Mouse (Mus musculus): ENCODE measurements around the gene Baiap3.

Baiap3 gene

DNA sequence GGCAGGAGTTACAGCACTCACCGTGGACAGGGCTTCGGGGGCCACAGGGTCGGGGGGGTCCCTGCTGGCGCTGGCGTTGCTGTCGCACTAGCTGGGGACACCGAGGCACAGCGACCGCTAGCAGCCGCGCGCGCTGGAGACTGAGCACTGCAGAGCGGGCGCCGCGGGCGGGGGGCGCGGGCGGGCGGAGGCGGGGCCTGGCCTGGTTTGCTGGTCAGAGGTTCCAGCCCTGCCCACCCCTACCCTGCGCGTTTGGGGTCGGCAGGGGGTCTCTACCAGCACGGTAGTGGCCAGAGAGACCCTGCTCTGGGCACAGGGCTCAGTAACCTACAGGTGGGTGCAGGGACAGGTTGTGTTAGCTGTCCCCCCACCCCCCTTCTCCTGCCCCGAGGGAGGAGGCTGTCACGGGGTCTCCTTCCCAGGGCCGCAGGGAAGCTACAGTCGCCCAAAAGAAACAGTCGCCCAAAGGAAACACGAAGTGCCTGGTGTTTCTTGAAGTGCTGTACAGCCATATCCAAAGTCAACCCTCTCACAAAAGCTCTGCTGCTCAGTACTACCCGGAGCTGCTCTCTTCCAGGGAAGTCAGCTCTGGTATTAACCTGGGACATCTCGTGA lies at the start of gene Baiap3:
Baiap3 (minus strand) TSS at position 225 of the 615 bp plus-strand sequence.
- peak in 1 of 2 experiments; percentile 23 for DNase-seq

DNA sequence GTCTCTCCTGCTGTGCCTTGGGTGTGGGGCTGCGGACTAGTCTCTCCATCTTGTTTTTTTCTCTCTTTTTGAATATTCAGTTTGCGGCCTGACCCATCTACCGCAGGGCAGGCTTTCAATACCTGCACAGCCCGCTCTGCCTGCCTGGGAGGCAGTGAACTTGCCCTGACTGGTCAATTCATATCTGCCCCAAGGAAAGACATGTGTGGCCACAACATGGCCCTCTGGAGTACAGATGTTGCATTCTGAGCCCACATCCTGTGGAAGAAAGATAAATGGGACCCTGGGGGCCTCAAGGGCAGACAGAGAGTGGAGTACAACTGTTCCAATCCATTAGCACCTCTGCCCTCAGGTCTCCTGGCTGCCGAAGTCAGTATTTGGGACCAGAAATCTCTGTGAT lies 41.9 kb upstream of the Baiap3 start, which contains the start of gene Prss34:
Prss34 (plus strand) TSS at position 301 of the 400 bp plus-strand sequence.
- no peak for DNase-seq

DNA sequence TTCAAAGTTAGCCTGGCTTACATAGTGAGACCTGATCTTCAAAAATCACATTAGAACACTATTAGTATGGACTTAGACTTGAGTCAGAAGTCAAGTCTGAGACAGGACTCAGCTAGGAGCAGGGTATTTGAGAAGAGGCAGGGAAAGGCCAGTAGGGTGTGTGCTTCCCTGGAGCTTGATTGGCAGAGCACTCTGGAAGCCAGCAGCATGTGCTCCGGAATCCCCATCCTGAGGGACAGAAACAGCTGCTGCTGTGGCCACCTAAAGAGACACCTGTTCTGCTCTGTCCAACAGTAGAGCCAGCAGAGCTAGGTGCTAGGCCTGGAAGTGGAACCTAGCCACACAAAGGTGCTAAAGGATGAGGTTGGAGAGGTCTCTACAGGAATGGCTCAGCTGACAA lies 37.9 kb upstream of the Baiap3 start:
- no peak for DNase-seq

DNA sequence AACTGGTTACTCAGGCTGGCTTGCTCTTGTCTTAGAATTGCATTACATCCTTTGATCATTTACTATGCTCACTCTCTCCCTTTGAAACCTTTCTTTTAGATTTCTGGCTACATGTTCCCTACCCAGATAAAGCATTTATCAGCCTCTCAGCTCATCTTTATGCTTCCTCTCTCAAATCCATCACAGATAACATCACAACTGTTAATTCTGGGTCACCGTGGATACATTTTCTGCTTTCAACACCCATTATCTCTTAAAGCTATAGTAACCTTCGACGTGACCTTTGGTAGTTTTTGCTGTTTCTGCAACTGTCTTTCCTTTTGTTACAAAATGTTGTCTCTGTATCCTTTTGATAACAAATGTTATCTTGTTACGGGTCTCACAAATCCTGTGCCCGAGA lies 37.3 kb upstream of the Baiap3 start:
- no peak for DNase-seq

DNA sequence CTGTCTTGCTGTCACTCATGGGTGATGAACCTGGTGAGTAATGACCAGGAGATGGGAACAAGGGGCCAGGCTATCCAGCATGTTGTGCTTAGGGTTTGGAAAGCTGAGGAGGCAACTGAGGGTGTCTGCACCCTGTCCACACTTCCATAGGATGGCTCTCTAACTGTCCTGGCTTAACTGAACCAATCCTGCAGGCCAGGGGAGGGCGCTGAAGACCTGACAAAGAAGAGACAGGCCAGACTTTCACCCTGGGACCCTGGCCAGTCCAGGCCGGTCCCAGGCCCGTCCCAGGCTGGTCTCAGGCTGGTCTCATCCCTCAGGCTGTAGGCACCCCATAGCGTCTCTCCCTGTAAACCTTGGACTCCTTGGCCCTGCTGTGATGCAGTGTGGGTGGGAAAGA lies 34.2 kb upstream of the Baiap3 start:
- DNase-seq = no peak

DNA sequence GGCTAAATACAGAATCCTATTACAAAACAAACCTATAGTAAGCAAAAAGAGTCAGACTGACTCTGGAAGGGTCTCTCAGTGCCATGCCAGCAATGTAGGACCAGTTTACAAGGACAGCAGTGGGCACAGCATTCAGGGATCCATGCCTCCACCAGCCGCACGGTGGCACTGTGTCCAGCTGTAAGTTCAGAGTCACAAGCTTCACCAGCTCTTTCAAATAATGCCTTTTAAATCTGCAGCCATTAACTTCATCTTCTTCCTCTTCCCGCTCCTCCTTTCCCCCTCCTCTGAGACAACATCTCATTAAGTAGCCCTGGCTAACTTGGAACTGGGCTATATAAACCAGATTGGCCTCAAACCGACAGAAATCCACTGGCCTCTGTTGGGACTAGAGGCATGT lies 32.7 kb upstream of the Baiap3 start:
- peak; percentile 65 to 74 for DNase-seq

DNA sequence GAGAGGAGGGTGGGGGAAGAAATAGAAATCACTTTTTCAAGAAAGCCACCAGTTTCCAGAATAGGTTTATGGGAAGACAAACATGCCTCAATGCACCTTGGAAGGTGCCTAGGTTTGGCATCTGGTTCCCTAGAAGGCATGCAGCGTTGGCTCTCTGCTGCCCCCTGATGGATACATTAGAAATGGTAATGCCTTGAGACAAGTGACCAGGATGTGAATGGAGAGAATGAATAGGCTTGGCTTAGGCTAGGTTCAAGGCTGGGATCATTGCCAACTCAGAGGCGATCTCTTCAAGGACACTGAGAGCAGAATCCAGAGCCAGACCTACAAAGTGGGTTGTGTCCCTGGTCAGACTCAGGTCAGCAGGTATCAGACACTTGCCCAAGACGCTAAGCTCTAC lies 28.9 kb upstream of the Baiap3 start:
- peak; percentile 93 to 95 for DNase-seq

DNA sequence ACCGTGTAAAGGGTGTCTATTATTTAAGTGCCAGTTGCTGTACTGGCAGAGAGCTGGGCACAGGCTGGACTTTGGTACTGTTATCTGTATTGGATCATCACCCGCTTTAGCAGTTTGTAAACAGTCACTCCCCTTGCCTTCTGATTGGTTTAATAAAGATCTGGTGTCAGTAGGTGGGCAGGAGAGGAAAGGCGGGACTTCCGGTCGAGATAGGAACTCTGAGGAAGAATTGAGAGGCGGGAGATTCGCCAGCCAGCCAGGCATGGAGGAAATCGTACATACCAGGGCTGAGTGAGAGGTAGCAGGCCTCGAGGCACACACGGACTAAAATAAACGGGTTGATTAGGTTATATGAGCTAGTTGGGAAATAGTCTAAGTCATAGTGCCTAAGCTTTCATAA lies 26.0 kb upstream of the Baiap3 start:
- peak; percentile 33 to 52 for DNase-seq

DNA sequence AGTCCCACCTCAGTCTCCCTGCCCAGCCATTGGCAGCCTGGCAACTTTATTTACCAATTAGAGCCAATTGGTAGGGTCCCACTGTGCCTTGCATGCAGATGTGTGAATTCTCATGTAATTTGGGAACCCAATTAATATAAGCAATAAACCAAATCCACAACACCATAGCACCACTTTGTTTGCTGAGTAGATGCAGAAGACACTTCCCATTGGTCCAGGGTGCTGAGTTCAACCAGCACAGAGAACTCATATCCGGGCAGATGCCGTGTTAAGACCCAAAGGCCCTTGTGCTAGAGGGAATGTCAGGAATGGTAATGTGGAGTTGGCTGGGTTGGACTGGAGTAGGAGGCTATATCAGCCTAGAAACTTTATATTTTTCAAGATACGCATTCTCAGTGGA lies 19.7 kb upstream of the Baiap3 start:
- no peak for DNase-seq

DNA sequence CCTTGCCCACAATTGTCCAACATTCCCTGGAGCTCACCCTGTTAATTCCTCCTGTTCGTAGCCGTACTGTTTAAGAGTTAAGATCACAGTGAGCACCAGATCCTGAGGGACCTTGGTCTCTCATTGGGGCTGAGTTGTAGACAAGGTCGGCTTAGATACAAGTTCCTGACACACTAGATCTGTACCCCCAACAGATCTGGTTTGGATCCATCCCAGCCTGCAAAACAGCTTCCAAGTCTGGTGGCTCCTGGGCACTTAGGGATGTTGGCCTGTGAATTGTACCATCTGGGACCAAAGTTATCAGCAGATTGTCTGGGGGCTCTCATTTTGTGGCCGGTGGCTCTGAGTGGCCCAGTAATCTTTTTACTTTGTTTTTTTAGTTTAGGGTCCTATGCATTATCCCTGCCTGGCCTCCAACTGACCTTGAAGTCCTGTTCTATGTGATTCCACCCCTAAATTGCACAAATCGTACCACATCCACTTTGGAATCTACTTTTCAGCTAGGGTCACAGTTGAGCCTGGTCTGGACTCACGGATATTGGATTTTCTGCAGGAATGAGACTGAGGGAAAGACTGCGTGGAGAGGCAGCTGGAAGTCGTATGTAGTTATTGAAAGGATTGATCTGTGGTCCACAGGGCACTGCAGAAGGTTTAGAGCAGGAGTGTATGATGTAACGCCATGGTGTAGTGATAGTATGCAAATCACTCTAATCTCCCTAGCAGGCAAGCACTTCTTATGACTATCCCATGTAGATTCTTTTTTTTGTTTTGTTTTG lies 18.6 kb upstream of the Baiap3 start, which contains the start of gene Ube2i:
Ube2i (minus strand) TSS at position 52 of the 776 bp plus-strand sequence.
- DNase-seq = peak; percentile 67 to 74

DNA sequence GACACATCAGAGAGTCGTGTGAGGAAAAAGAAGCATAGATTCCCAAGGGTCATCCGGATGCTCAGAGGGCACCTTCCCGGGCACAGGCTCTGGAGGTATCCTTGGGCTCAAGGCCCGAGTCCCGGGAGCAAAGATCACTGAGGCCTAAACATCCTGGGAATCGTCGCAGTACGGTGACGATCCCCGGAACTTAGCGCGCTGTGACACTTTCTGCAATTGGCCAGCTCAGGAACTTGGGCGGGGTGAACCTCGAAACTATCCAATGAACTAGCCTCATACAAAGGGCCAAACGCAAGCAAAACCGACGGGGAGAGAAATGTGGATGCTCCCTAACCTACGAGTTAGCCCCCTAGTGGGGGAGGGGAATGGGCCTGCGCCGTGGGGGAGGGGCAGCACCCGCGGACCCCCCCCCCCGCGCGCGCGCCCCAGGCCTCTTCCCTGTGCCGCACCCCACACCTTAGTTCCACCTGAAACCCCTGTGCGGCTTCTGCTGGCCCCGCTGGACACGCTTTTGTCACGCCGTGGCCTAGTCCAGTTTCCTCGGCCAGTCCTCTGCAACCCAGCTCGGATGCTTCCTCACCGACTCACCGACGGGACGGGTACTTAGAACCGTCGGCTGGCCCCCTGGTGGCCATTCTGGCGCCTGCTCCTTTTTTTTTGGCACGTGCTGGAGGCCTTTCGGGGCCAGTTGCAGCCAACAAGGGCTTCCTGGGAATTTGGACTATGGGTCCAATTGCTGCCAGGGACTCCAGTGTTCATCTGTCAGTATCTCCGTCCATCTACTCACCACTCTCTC lies 17.7 kb upstream of the Baiap3 start:
- DNase-seq = peak; percentile 95 to 99

DNA sequence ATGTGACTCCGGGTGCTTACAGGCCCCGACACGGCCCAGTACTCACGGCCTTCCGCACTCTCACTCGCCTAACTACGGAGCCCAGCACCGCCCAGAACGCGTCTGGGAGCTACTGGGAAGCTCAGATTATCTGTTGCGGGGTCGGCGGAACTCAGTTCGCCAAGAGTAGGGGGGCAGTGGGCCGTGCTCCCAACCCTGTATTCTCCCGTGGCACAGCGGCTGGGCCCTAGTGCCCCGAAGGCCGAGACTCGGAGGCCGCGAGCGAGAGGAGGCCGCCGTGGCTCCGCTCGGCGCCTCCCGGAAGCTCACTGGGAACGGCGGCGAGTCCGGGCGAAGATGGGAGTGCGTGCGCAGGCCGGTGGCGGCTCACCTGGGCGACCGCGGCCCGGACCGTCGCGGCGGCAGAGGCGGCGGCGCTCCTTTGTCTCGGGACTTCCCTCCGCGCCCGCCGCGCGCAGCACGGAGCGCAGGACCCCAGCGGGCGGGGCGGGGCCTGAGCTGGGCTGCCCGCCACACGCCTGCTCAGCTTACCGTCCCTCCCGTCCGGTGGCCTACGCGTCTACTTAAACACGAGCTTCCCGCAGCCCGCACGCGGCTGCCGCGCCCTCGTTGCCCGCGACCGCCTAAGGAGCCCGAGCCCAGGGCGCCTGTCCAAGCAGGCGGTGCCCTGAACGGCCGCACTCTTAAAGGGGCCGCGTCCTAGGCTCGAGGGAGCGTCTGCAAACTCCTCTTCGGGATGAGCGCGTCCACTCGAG lies 17.0 kb upstream of the Baiap3 start:
- DNase-seq = peak; percentile 88 to 94

DNA sequence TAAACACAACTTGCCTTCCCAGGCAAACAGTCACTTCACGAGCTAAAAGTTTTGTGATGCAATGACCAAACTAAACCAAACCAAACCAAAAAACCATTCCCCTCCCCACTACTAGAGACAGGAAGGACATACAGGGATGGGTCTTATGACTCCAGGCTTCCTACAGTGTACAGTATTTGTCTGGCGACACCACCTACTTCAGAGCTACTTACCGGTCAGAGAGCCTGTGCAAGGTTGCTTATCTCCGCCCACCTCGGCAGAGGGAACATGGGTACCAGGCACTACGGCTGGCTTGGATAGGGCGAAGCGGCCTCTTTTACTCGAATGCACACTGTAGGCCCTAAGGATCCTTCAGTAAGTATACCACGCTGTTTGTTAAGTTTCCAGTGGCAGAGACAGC lies 16.2 kb upstream of the Baiap3 start:
- peak in 1 of 2 experiments; percentile 24 for DNase-seq

DNA sequence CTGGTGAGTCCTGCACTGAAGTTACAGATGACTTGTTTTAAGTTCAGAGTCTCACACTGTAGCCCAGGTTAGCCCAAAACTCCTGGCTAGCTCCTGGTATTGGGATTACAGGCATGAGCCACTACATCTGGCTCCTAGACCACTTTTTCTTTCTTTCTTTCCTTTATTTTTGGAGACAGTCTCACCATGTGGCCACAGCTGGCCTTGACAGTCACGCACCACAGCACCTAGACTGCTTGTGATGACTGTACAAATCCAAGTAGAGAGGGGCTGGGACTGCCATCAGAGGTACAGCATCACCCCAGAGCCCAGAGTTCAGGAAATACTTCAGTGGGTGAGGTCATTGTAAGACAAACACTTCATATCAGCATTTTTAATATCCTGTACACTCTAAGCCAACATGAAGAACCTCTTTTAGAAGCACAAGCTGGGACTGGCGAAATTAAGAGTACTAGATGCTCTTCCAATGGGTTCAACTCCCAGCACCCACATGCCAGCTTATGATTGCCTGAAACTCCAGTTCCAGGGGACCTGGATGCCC lies 14.7 kb upstream of the Baiap3 start:
- no peak for DNase-seq

DNA sequence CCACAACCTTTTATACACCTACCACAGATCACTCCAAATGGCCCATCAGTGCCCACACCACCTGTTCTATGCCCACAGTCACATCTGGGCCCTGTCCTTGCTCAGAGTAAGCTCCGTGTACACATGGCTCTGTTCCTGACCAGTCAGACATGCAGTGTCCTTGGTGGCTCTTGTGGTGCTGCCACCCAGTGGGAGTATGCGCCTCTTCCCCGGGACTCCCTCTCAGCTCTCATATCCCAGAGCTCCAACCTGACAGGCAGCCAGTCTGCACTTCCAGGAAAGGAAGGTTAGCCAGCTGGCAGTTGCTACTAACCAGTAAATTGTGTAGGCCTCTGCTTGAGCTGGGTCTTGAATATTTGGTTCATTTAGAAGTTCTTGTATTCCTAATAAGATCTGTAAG lies 8.3 kb upstream of the Baiap3 start:
- DNase-seq = peak in 1 of 2 experiments; percentile 39

DNA sequence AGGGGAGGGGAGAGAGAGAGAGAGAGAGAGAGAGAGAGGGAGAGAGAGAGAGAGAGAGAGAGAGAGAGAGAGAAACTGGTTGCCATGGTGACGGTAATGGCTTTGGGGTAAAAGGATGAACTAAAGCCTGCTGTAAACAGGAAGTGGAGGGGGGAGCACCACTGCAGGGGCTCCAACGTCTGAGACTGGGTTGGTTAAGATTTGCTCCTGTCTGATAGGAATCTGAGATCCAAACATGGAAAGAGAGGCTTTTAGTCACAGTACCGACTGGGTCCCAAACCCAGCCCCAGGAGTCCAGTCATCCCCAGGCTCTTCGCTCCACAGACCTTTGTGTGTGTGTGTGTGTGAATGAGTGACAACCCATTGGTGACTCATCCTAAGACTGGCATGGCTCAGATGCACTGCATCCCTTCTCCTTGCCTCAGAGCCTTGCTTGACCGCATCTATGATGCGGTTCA lies 1.7 kb upstream of the Baiap3 start:
- no peak for DNase-seq

DNA sequence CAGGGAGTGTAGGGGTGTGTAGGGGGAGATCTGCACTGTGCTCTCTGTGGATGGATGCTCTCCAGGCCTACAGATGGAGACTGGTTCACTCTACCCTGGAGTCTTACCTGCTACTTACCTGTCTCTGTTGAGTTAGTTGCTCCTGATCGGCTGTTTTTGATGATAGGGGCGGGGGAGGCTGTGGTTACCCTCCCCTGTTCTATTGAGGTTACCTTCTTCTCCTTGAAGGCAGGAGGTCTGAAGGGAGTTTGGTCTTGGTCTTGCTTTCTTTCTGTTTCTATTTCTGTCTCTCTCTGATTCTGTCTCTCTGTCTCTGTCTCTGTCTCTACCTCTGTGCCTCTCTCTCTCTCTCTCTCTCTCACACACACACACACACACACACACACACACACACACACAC lies 1.1 kb downstream of the Baiap3 start:
- DNase-seq = no peak

DNA sequence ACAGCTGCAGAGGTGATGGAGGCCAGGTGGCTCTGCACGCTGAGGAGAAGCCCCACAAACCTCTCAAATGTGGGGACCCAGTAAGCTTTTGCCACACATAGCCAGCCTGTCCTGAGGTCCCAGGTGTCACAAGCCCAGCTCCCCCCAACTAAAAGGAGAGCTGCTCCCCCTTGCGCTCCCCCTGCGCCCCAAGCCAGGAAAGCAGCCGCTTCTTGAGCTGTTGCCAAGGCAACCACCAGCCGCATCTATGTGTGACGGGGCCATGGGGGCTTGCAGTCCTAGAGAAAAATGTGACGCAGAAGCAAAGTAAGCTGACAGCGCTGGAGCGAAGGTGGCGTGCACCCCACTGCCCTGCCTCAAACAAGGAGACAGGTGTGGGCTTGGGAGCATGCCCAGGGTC lies 2.4 kb downstream of the Baiap3 start:
- DNase-seq = peak in 1 of 2 experiments; percentile 33

DNA sequence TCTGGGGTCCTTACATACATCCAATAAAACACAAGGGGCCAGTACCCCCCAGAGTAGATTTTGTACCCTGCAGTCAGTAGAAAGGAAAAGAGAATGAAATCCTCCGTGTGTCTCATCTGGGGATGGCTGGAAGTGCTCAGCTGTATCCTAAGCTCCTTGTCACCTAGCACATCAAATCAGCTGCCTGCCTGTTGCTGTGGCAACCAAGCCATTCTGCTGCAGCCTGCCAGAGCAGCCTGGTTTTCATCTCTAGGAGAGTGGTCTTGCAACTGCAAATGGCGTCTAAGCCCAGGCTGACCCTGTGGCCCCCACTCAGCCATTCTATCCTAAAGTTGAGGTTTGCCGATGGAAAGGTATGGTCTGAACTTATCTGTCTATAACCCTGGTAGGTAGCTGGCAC lies 3.5 kb downstream of the Baiap3 start:
- DNase-seq = no peak

DNA sequence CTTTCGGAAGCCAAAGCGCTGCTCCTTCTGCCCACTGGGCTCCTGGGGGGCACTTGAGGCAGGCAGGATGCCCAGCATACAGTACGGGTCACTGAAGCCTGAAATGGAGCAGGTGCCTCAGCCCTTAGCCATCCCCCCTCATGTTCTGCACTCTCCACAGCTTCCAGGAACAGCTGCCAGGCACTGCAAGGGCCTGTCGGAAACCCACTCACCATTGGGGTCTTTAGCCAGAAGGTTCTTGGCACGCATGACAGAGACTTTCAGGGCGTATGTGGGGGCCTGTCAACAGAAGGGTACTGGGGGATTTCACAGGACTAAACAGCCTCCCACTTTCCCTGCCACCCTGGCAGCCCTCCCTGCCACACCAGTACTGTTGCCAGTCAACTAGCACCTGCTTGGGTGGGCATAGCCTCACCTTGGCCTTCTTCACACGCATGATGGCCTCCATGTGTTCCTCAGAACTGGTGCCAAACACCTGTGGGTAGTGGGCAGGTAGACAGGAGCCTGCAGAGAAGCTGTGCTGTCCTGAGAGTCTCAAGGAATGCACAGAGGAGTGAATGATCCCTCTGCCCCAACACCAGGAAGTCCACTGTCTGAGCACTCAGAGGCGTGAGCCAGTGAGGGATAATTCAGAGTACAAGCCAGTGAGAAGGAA lies 5.9 kb downstream of the Baiap3 start:
- DNase-seq = peak; percentile 85 to 90

DNA sequence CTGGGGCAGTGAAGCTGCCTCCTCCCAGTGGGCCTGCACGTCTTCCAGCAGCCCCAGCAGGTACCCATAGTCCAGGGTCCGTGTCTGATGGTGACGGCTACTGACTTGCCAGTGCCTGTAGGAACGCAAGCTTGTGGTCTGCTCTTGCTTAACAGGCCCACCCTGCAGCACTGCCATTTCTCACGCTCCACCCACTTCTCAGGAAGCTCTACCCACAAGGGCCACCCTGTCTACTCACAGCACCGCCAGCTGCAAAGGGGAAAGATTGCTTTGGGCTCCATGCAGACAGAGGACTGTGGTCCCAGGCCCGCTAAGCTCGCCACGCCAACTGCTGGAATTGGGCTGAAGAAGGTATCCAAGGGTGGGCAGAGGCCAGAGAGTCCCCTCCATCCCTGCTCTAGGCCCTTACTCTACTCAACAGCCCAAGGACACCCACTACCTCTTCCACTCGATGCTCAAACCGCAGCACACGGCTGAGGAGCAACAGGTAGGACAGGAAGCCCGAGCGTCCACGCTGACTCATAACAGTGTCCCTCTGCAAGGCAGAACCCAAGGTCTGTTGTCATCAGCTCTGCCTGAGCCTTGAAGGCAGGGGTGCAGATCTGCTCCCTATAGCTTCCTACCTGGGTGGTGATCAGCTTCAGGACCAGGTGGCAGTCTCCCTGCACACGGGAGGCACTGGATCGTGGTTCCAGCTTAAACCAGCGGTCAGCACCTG lies 8.0 kb downstream of the Baiap3 start:
- no peak for DNase-seq
